Mouse (Mus musculus): Measurements from ENCODE around the gene Prr29. TPM values are rescaled to one million over a fixed set of nuclear protein-coding genes. Genes with fewer than 3 reads are reported as not detected.
A peak's percentile ranks its signal among the peaks of the same experiment; 100 is the strongest.

The Prr29 gene
- total and polyA plus RNA-seq, 3 experiments: 0.61 TPM; not detected in 2

GRCm38 (mm10) chr11:106318406-106319366 lies 46.6 kb upstream of the Prr29 start:
- Histone ChIP-seq H3K36me3 (ENCODE audit: control insufficient read depth in 1 of 2, insufficient read depth in 2 of 2, low read length in 2 of 2) (no peaks in the 10 kb centered on the region), H3K27me3 (ENCODE audit: control insufficient read depth in 1 of 2, insufficient read depth in 2 of 2, low read length in 2 of 2) (no peaks in the 10 kb centered on the region; a peak in 2 of 4 replicates), H3K4me1 (ENCODE audit: control insufficient read depth in 1 of 2, insufficient read depth in 2 of 2, low read length in 2 of 2) (0 out of 4 replicates have a peak, but pooled peaks cover 0 to 3% of the 10 kb centered on the region in 2 experiments), H3K9me3 (replicated peaks; ENCODE audit: insufficient read depth, low read length) (no peaks in the 10 kb centered on the region), H3K79me2 (ENCODE audit: control insufficient read depth, insufficient read depth, low read length, poor library complexity) (no peaks in the 10 kb centered on the region), H3K27ac (ENCODE audit: control insufficient read depth, low read depth, low read length) (no peak overlapping the region), H3K4me3 (ENCODE audit: control insufficient read depth in 1 of 2, insufficient read depth in 1 of 2, low read depth in 2 of 2, low read length in 2 of 2) (peak overlapping the region in 1 of 2 experiments; percentile 29; a peak in 2 of 4 replicates), H3K9ac (ENCODE audit: control insufficient read depth, low read depth, low read length, poor library complexity, severe bottlenecking) (peak overlapping the region; percentile 49)
- TF ChIP-seq POLR2A (IDR thresholded peaks at IDR 0.05; ENCODE audit: control insufficient read depth in 1 of 2, insufficient read depth in 1 of 2, low read depth in 1 of 2, low read length in 2 of 2, poor library complexity in 1 of 2) (peak in 1 of 2 experiments; percentile 50; a peak in 1 of 4 replicates), MEF2A (IDR thresholded peaks at IDR 0.05; ENCODE audit: extremely low read depth, insufficient replicate concordance, low read depth, low read length, poor library complexity, severe bottlenecking) (no peak), TBP (IDR thresholded peaks at IDR 0.05; ENCODE audit: low read depth, low read length) (0 out of 2 replicates have a peak, but pooled peaks have one; percentile 40), E2F4 (IDR thresholded peaks at IDR 0.05; ENCODE audit: borderline replicate concordance, low read depth, low read length) (no peak), HCFC1 (IDR thresholded peaks at IDR 0.05; ENCODE audit: low read depth, low read length) (0 out of 2 replicates have a peak, but pooled peaks have one; percentile 27), ELF1 (IDR thresholded peaks at IDR 0.05; ENCODE audit: low read depth, low read length) (0 out of 2 replicates have a peak, but pooled peaks have one; percentile 32), GATA1 (IDR thresholded peaks at IDR 0.05; ENCODE audit: low read depth, low read length) (no peak), BHLHE40 (IDR thresholded peaks at IDR 0.05; ENCODE audit: borderline replicate concordance, low read depth, low read length) (no peak)
- peak; percentile 53 for DNase-seq (ENCODE audit: low read depth, low spot score)

GRCm38 (mm10) chr11:106324858-106325257 lies 40.4 kb upstream of the Prr29 start:
- peaks cover 0 to 12% of the 10 kb centered on the region in 2 experiments; a peak in 2 of 4 replicates for H3K36me3 ChIP-seq (ENCODE audit: control insufficient read depth in 1 of 2, insufficient read depth in 2 of 2, low read length in 2 of 2)
- no peak overlapping the region for H3K27ac ChIP-seq (ENCODE audit: control insufficient read depth, low read depth, low read length)
- DNase-seq (ENCODE audit: low read depth, low spot score): no peak
- TF ChIP-seq RCOR1 (IDR thresholded peaks at IDR 0.05; ENCODE audit: low read depth, low read length): no peak
- peaks cover 0 to 24% of the 10 kb centered on the region in 2 experiments; a peak in 2 of 4 replicates for H3K4me1 ChIP-seq (ENCODE audit: control insufficient read depth in 1 of 2, insufficient read depth in 2 of 2, low read length in 2 of 2)
- H3K4me3 ChIP-seq (ENCODE audit: control insufficient read depth in 1 of 2, insufficient read depth in 1 of 2, low read depth in 2 of 2, low read length in 2 of 2): no peak overlapping the region
- no peaks in the 10 kb centered on the region; a peak in 2 of 4 replicates for H3K27me3 ChIP-seq (ENCODE audit: control insufficient read depth in 1 of 2, insufficient read depth in 2 of 2, low read length in 2 of 2)
- H3K9ac ChIP-seq (ENCODE audit: control insufficient read depth, low read depth, low read length, poor library complexity, severe bottlenecking): no peak overlapping the region
- no peaks in the 10 kb centered on the region for H3K79me2 ChIP-seq (ENCODE audit: control insufficient read depth, insufficient read depth, low read length, poor library complexity)
- no peaks in the 10 kb centered on the region for H3K9me3 ChIP-seq (replicated peaks; ENCODE audit: insufficient read depth, low read length)

- no peaks in the 10 kb centered on the region for H3K79me2 ChIP-seq (ENCODE audit: control insufficient read depth, insufficient read depth, low read length, poor library complexity)
- H3K27me3 ChIP-seq (ENCODE audit: control insufficient read depth in 1 of 2, insufficient read depth in 2 of 2, low read length in 2 of 2): no peaks in the 10 kb centered on the region; a peak in 2 of 4 replicates
- H3K36me3 ChIP-seq (ENCODE audit: control insufficient read depth in 1 of 2, insufficient read depth in 2 of 2, low read length in 2 of 2): peaks cover 0 to 12% of the 10 kb centered on the region in 2 experiments; a peak in 2 of 4 replicates
- H3K9ac ChIP-seq (ENCODE audit: control insufficient read depth, low read depth, low read length, poor library complexity, severe bottlenecking): no peak overlapping the region
- peak; percentile 73 for DNase-seq (ENCODE audit: low read depth, low spot score)
- no peaks in the 10 kb centered on the region for H3K9me3 ChIP-seq (replicated peaks; ENCODE audit: insufficient read depth, low read length)
- peaks cover 0 to 24% of the 10 kb centered on the region in 2 experiments; a peak in 2 of 4 replicates for H3K4me1 ChIP-seq (ENCODE audit: control insufficient read depth in 1 of 2, insufficient read depth in 2 of 2, low read length in 2 of 2)
- no peak overlapping the region for H3K4me3 ChIP-seq (ENCODE audit: control insufficient read depth in 1 of 2, insufficient read depth in 1 of 2, low read depth in 2 of 2, low read length in 2 of 2)
- no peak overlapping the region for H3K27ac ChIP-seq (ENCODE audit: control insufficient read depth, low read depth, low read length)
- TF ChIP-seq GATA1 (IDR thresholded peaks at IDR 0.05; ENCODE audit: low read depth, low read length): no peak
- no peak for TF ChIP-seq ZNF384 (IDR thresholded peaks at IDR 0.05; ENCODE audit: low read depth, low read length)
- TF ChIP-seq NELFE (IDR thresholded peaks at IDR 0.05; ENCODE audit: low read depth, low read length): no peak
- 0 out of 2 replicates have a peak, but pooled peaks have one; percentile 29 for TF ChIP-seq MYB (IDR thresholded peaks at IDR 0.05; ENCODE audit: low read depth, low read length)
- peak; percentile 90 for TF ChIP-seq RAD21 (IDR thresholded peaks at IDR 0.05; ENCODE audit: low read depth, low read length)
- no peak for TF ChIP-seq MAX (IDR thresholded peaks at IDR 0.05; ENCODE audit: low read length)
- 0 out of 2 replicates have a peak, but pooled peaks have one; percentile 46 for TF ChIP-seq SIN3A (IDR thresholded peaks at IDR 0.05; ENCODE audit: low read length)
- TF ChIP-seq GABPA (IDR thresholded peaks at IDR 0.05; ENCODE audit: low read depth, low read length): no peak
- TF ChIP-seq SMC3 (IDR thresholded peaks at IDR 0.05; ENCODE audit: low read depth, low read length): peak; percentile 90
- TF ChIP-seq USF2 (IDR thresholded peaks at IDR 0.05; ENCODE audit: borderline replicate concordance in 1 of 2, insufficient read depth in 1 of 2, low read depth in 1 of 2, low read length in 2 of 2): no peak
- 0 out of 2 replicates have a peak, but pooled peaks have one; percentile 20 for TF ChIP-seq TCF12 (IDR thresholded peaks at IDR 0.05; ENCODE audit: low read depth, low read length)
- peak; percentile 45; the same call in 1 of the 2 replicates for TF ChIP-seq HCFC1 (IDR thresholded peaks at IDR 0.05; ENCODE audit: low read depth, low read length)
- no peak for TF ChIP-seq ZMIZ1 (IDR thresholded peaks at IDR 0.05; ENCODE audit: low read depth, low read length)
- no peak for TF ChIP-seq ETS1 (IDR thresholded peaks at IDR 0.05; ENCODE audit: low read depth, low read length)
- TF ChIP-seq BHLHE40 (IDR thresholded peaks at IDR 0.05; ENCODE audit: borderline replicate concordance, low read depth, low read length): no peak
Measured at GRCm38 (mm10) chr11:106325566-106326206, 39.6 kb upstream of the Prr29 start.

Measured in MEL (cell line).